Mouse (Mus musculus): ENCODE measurements at regions not wholly inside any gene's neighbourhood (a gene's known extent, or its start where the extent isn't known, plus 50 kb on each side); places are given as distances from the start of the nearest gene placed in this dataset.

GRCm38 (mm10) chr1:43247609-43248008 lies 50.8 kb upstream of the Fhl2 start:
- Histone ChIP-seq H3K4me2 (no peak overlapping the region), H3K9ac (no peak overlapping the region), H3K4me3 (no peak overlapping the region), H3K27ac (ENCODE audit: poor library complexity, severe bottlenecking) (peak overlapping the region; percentile 91), H3K27me3 (replicated peaks) (no peaks in the 10 kb centered on the region), H3K36me3 (no peaks in the 10 kb centered on the region), H3K9me3 (replicated peaks) (0 out of 2 replicates have a peak, but pooled peaks cover 4% of the 10 kb centered on the region), H3K4me1 (replicated peaks) (peaks cover 22% of the 10 kb centered on the region)
- WGBS, result 16% methylated on average over 1 of the region's 1 CpGs
- peak; percentile 83 for ATAC-seq (ENCODE audit: insufficient number of reproducible peaks, low FRiP score)

GRCm38 (mm10) chr1:43250281-43250680 lies 53.5 kb upstream of the Fhl2 start:
- no peak for ATAC-seq (ENCODE audit: insufficient number of reproducible peaks, low FRiP score)
- Histone ChIP-seq H3K27me3 (replicated peaks) (no peaks in the 10 kb centered on the region), H3K27ac (ENCODE audit: poor library complexity, severe bottlenecking) (no peak overlapping the region), H3K9me3 (replicated peaks) (0 out of 2 replicates have a peak, but pooled peaks cover 4% of the 10 kb centered on the region), H3K9ac (no peak overlapping the region), H3K36me3 (no peaks in the 10 kb centered on the region), H3K4me1 (replicated peaks) (peaks cover 22% of the 10 kb centered on the region), H3K4me3 (no peak overlapping the region), H3K4me2 (no peak overlapping the region)
- 76% methylated on average over 6 of the region's 6 CpGs for WGBS

GRCm38 (mm10) chr1:43251356-43251755 lies 54.6 kb upstream of the Fhl2 start:
- Histone ChIP-seq H3K4me2 (no peak overlapping the region), H3K9ac (no peak overlapping the region), H3K27me3 (replicated peaks) (no peaks in the 10 kb centered on the region), H3K4me3 (no peak overlapping the region), H3K36me3 (no peaks in the 10 kb centered on the region), H3K27ac (ENCODE audit: poor library complexity, severe bottlenecking) (no peak overlapping the region), H3K9me3 (replicated peaks) (0 out of 2 replicates have a peak, but pooled peaks cover 4% of the 10 kb centered on the region), H3K4me1 (replicated peaks) (peaks cover 26% of the 10 kb centered on the region)
- no peak for ATAC-seq (ENCODE audit: insufficient number of reproducible peaks, low FRiP score)
- 78% methylated on average over 7 of the region's 7 CpGs for WGBS

- H3K4me2 ChIP-seq, result no peak overlapping the region
- 0 out of 2 replicates have a peak, but pooled peaks cover 4% of the 10 kb centered on the region for H3K9me3 ChIP-seq (replicated peaks)
- no peaks in the 10 kb centered on the region for H3K36me3 ChIP-seq
- no peak overlapping the region for H3K4me3 ChIP-seq
- no peak for ATAC-seq (ENCODE audit: insufficient number of reproducible peaks, low FRiP score)
- no peak overlapping the region for H3K9ac ChIP-seq
- H3K4me1 ChIP-seq (replicated peaks), result peaks cover 11% of the 10 kb centered on the region
- no peak overlapping the region for H3K27ac ChIP-seq (ENCODE audit: poor library complexity, severe bottlenecking)
- WGBS, result 83% methylated on average over 1 of the region's 1 CpGs
- H3K27me3 ChIP-seq (replicated peaks), result no peaks in the 10 kb centered on the region
These were observed 57.3 kb upstream of the Fhl2 start for GRCm38 (mm10) chr1:43254129-43254528.

- no peak overlapping the region for H3K27ac ChIP-seq (ENCODE audit: poor library complexity, severe bottlenecking)
- H3K4me1 ChIP-seq (replicated peaks), result peaks cover 25% of the 10 kb centered on the region
- no peak overlapping the region for H3K9ac ChIP-seq
- no peaks in the 10 kb centered on the region for H3K27me3 ChIP-seq (replicated peaks)
- no peaks in the 10 kb centered on the region for H3K9me3 ChIP-seq (replicated peaks)
- ATAC-seq (ENCODE audit: insufficient number of reproducible peaks, low FRiP score), result no peak
- no peaks in the 10 kb centered on the region for H3K36me3 ChIP-seq
- H3K4me3 ChIP-seq, result no peak overlapping the region
- no peak overlapping the region for H3K4me2 ChIP-seq
These were observed 59.3 kb upstream of the Fhl2 start for GRCm38 (mm10) chr1:43256078-43256477.

GRCm38 (mm10) chr1:43257909-43258308 lies 61.1 kb upstream of the Fhl2 start:
- Histone ChIP-seq H3K9me3 (replicated peaks) (no peaks in the 10 kb centered on the region; the same call in 1 of the 2 replicates), H3K4me3 (no peak overlapping the region), H3K4me1 (replicated peaks) (peaks cover 25% of the 10 kb centered on the region), H3K4me2 (no peak overlapping the region), H3K27ac (ENCODE audit: poor library complexity, severe bottlenecking) (no peak overlapping the region), H3K9ac (no peak overlapping the region), H3K36me3 (no peaks in the 10 kb centered on the region), H3K27me3 (replicated peaks) (no peaks in the 10 kb centered on the region)
- 74% methylated on average over 6 of the region's 6 CpGs for WGBS
- no peak for ATAC-seq (ENCODE audit: insufficient number of reproducible peaks, low FRiP score)

GRCm38 (mm10) chr1:43259841-43260240 lies 63.1 kb upstream of the Fhl2 start:
- H3K27ac ChIP-seq (ENCODE audit: poor library complexity, severe bottlenecking), result peak overlapping the region; percentile 58
- peak; percentile 72 for ATAC-seq (ENCODE audit: insufficient number of reproducible peaks, low FRiP score)

GRCm38 (mm10) chr1:43260491-43260890 lies 63.7 kb upstream of the Fhl2 start:
- Histone ChIP-seq H3K36me3 (no peaks in the 10 kb centered on the region), H3K27me3 (replicated peaks) (no peaks in the 10 kb centered on the region), H3K4me3 (no peak overlapping the region), H3K27ac (ENCODE audit: poor library complexity, severe bottlenecking) (peak overlapping the region; percentile 58), H3K9me3 (replicated peaks) (no peaks in the 10 kb centered on the region; the same call in 1 of the 2 replicates), H3K4me2 (no peak overlapping the region), H3K4me1 (replicated peaks) (peaks cover 27% of the 10 kb centered on the region), H3K9ac (no peak overlapping the region)
- no peak for ATAC-seq (ENCODE audit: insufficient number of reproducible peaks, low FRiP score)
- WGBS, result 72% methylated on average over 4 of the region's 4 CpGs

More at GRCm38 (mm10) chr1:43259841-43260240, 63.1 kb upstream of the Fhl2 start:
- Histone ChIP-seq H3K9ac (no peak overlapping the region), H3K4me3 (no peak overlapping the region), H3K36me3 (no peaks in the 10 kb centered on the region), H3K4me2 (no peak overlapping the region), H3K9me3 (replicated peaks) (no peaks in the 10 kb centered on the region; the same call in 1 of the 2 replicates), H3K27me3 (replicated peaks) (no peaks in the 10 kb centered on the region), H3K4me1 (replicated peaks) (peaks cover 27% of the 10 kb centered on the region)
- WGBS, result 44% methylated on average over 1 of the region's 1 CpGs

GRCm38 (mm10) chr1:43264407-43264889 lies 67.7 kb upstream of the Fhl2 start:
- H3K9ac ChIP-seq, result no peak overlapping the region
- no peak overlapping the region for H3K27ac ChIP-seq (ENCODE audit: poor library complexity, severe bottlenecking)
- no peaks in the 10 kb centered on the region for H3K27me3 ChIP-seq (replicated peaks)
- peak overlapping the region; percentile 33; the same call in 1 of the 2 replicates for H3K4me2 ChIP-seq
- no peaks in the 10 kb centered on the region; the same call in 1 of the 2 replicates for H3K9me3 ChIP-seq (replicated peaks)
- H3K4me3 ChIP-seq, result no peak overlapping the region
- H3K36me3 ChIP-seq, result no peaks in the 10 kb centered on the region
- 21% methylated on average over 5 of the region's 5 CpGs for WGBS
- ATAC-seq (ENCODE audit: insufficient number of reproducible peaks, low FRiP score), result no peak
- peaks cover 23% of the 10 kb centered on the region for H3K4me1 ChIP-seq (replicated peaks)

GRCm38 (mm10) chr1:43265699-43266455 lies 69.1 kb upstream of the Fhl2 start:
- Histone ChIP-seq H3K36me3 (no peaks in the 10 kb centered on the region), H3K27ac (ENCODE audit: poor library complexity, severe bottlenecking) (no peak overlapping the region), H3K9me3 (replicated peaks) (no peaks in the 10 kb centered on the region; the same call in 1 of the 2 replicates), H3K9ac (no peak overlapping the region), H3K4me2 (no peak overlapping the region), H3K4me3 (no peak overlapping the region), H3K27me3 (replicated peaks) (no peaks in the 10 kb centered on the region), H3K4me1 (replicated peaks) (peaks cover 8% of the 10 kb centered on the region)
- 61% methylated on average over 5 of the region's 5 CpGs for WGBS
- ATAC-seq (ENCODE audit: insufficient number of reproducible peaks, low FRiP score), result peak; percentile 42; the same call in 1 of the 2 replicates

GRCm38 (mm10) chr1:43269685-43270084 lies 72.9 kb upstream of the Fhl2 start:
- Histone ChIP-seq H3K36me3 (no peaks in the 10 kb centered on the region), H3K4me2 (no peak overlapping the region), H3K4me1 (replicated peaks) (peaks cover 6% of the 10 kb centered on the region), H3K27ac (ENCODE audit: poor library complexity, severe bottlenecking) (no peak overlapping the region), H3K9ac (no peak overlapping the region), H3K27me3 (replicated peaks) (no peaks in the 10 kb centered on the region), H3K4me3 (no peak overlapping the region), H3K9me3 (replicated peaks) (no peaks in the 10 kb centered on the region)
- ATAC-seq (ENCODE audit: insufficient number of reproducible peaks, low FRiP score), result no peak
- WGBS, result 28% methylated on average over 7 of the region's 7 CpGs

Data from heart, embryonic 12.5 days (tissue).